Mouse (Mus musculus): ENCODE measurements around the gene Nprl3. TPM values are rescaled to one million over a fixed set of nuclear protein-coding genes. Genes with fewer than 3 reads are reported as not detected.

The Nprl3 gene
- polyA plus RNA-seq, 1 experiment = 85.2 TPM

DNA sequence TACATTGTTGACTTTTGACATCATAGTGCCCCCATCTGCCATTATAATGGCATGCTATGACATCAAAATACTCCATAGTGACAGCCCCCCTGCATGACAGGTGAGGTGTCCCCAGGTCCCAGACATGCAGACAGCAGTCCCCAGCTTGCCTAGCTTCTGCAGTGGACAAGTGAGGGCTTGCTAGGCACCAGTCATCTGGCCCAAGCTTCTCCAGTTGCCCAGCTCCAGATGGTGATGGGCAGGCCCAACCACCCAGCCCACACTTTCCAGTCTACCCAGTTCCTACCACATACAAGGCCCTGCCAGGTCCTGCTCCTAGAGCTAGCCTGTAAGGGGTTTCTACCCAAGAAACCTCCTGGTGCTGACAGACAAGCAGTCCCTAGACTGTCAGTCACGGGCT is 89.0 kb downstream of the Nprl3 start:
- no peak for DNase-seq (ENCODE audit: extremely low spot score in 1 of 2, low spot score in 1 of 2)

Other genes starting within 250 kb of the Nprl3 start
- gene Il9r, start 67.4 kb downstream of the Nprl3 start, polyA plus RNA-seq (2012; rRNA removed) = not detected in 2 replicates
- gene Snrnp25, start 62.3 kb downstream of the Nprl3 start, polyA plus RNA-seq (2012; rRNA removed) = 47.4 and 54.0 TPM in 2 replicates
- 23.6 and 26.7 TPM in 2 replicates for gene Rhbdf1, start 45.4 kb downstream of the Nprl3 start, polyA plus RNA-seq (2012; rRNA removed)
- gene Mpg, start 41.2 kb downstream of the Nprl3 start, polyA plus RNA-seq (2012; rRNA removed) = 13.8 and 17.0 TPM in 2 replicates
- 5.3 and 14.7 TPM in 2 replicates for gene Hba-x, start 8.7 kb upstream of the Nprl3 start, polyA plus RNA-seq (2012; rRNA removed)
- 138 and 217 TPM in 2 replicates for gene Hba-a1, start 15.8 kb upstream of the Nprl3 start, polyA plus RNA-seq (2012; rRNA removed)
- gene Hbq1b, start 19.3 kb upstream of the Nprl3 start, polyA plus RNA-seq (2012; rRNA removed) = 0.50 and 0.71 TPM in 2 replicates
- gene Hba-a2, start 28.8 kb upstream of the Nprl3 start, polyA plus RNA-seq (2012; rRNA removed) = 443 and 591 TPM in 2 replicates
- gene Hbq1a, start 32.4 kb upstream of the Nprl3 start, polyA plus RNA-seq (2012; rRNA removed) = 1.3 and 1.8 TPM in 2 replicates
- 11.8 and 12.5 TPM in 2 replicates for gene Sh3pxd2b, start 80.1 kb upstream of the Nprl3 start, polyA plus RNA-seq (2012; rRNA removed)
- 24.0 and 25.4 TPM in 2 replicates for gene Ubtd2, start 187.7 kb upstream of the Nprl3 start, polyA plus RNA-seq (2012; rRNA removed)